Mouse (Mus musculus) embryonic fibroblast, embryonic 13.5 days (primary cell): ENCODE data around the gene Tmub2. TPM values are rescaled to one million over a fixed set of nuclear protein-coding genes. Genes with fewer than 3 reads are reported as not detected.

Source experiments
- H3K27ac ChIP-seq: 2 replicates; pipeline ENCODE4 v1.5.1; 2012; ENCODE audit warnings: low read length, control low read depth, inconsistent platforms; ENCODE audit not compliant: insufficient read depth
- H3K4me1 ChIP-seq: 2 replicates; pipeline ENCODE4 v1.6.1; 2011; ENCODE audit warnings: low read length; ENCODE audit not compliant: control insufficient read depth, insufficient read depth
- H3K4me3 ChIP-seq: 2 replicates; pipeline ENCODE4 v1.5.1; 2011; ENCODE audit warnings: mild to moderate bottlenecking, control low read depth, low read length; ENCODE audit not compliant: insufficient read depth
- CTCF ChIP-seq: IDR thresholded peaks from 2 replicates; pipeline ENCODE4 v1.5.1; 2011; ENCODE audit warnings: mild to moderate bottlenecking, control low read depth, low read length, moderate library complexity, borderline replicate concordance; ENCODE audit not compliant: insufficient read depth
- POLR2A ChIP-seq: IDR thresholded peaks from 2 replicates; pipeline ENCODE4 v1.6.1; 2011; ENCODE audit warnings: low read depth, mild to moderate bottlenecking, control low read depth, low read length, moderate library complexity
- polyA plus RNA-seq: library from polyadenylated mRNA; stranded (reverse); fragments of >200 nt; gene quantifications from 2 replicates; pipeline ENCODE4 v1.2.4, GENCODE M21; 2011; ENCODE audit warnings: low read depth; ENCODE audit not compliant: missing spikeins, insufficient read length

The Tmub2 gene
- polyA plus RNA-seq, 1 experiment = 44.6 TPM

DNA sequence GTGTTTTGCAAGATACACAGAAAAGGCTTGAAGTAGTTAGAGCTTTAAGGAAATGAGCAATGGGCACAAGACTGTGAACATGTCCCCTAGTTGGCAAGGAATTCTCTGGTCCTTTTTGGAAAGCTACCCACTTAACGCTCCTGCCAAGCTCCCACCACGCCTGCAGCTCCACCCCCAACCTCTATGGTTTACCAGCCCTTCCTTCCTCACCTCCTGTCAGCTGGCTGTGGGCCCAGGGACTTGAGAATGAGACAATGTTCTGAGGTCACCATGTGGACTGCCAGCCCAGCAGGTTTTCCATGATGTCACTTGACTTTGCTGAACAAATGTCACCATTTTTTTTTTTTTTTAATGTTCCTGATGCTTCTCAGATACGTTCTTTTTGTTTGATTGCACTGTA lies 53.8 kb downstream of the Tmub2 start:
- TF ChIP-seq CTCF = no peak
- TF ChIP-seq POLR2A = no peak
- Histone ChIP-seq H3K4me3 (no peak overlapping the region), H3K4me1 (no peaks in the 10 kb centered on the region)

More for the DNA sequence above, 53.8 kb downstream of the Tmub2 start:
- no peak overlapping the region for H3K27ac ChIP-seq

Other genes starting within 250 kb of the Tmub2 start
- not detected in 2 replicates for gene Cd300lg, start 243.4 kb upstream of the Tmub2 start, polyA plus RNA-seq
- gene Mpp2, start 196.4 kb upstream of the Tmub2 start, polyA plus RNA-seq = 6.8 and 6.9 TPM in 2 replicates
- gene Ppy, start 183.6 kb upstream of the Tmub2 start, polyA plus RNA-seq = not detected in 2 replicates
- not detected in 2 replicates for gene Pyy, start 177.1 kb upstream of the Tmub2 start, polyA plus RNA-seq
- gene Nags, start 139.4 kb upstream of the Tmub2 start, polyA plus RNA-seq = not detected in 2 replicates
- gene Tmem101, start 128.5 kb upstream of the Tmub2 start, polyA plus RNA-seq = 11.2 and 14.9 TPM in 2 replicates
- 113 and 124 TPM in 2 replicates for gene Lsm12, start 99.6 kb upstream of the Tmub2 start, polyA plus RNA-seq
- 37.9 and 40.0 TPM in 2 replicates for gene G6pc3, start 95.3 kb upstream of the Tmub2 start, polyA plus RNA-seq
- 47.8 and 54.9 TPM in 2 replicates for gene Hdac5, start 54.8 kb upstream of the Tmub2 start, polyA plus RNA-seq
- 6.5 and 10.2 TPM in 2 replicates for gene BC030867, start 36.0 kb upstream of the Tmub2 start, polyA plus RNA-seq
- 0.37 and 0.45 TPM in 2 replicates for gene Asb16, start 16.2 kb upstream of the Tmub2 start, polyA plus RNA-seq
- 50.7 and 55.6 TPM in 2 replicates for gene Atxn7l3, start 11.7 kb downstream of the Tmub2 start, polyA plus RNA-seq
- gene Ubtf, start 34.8 kb downstream of the Tmub2 start, polyA plus RNA-seq = 75.5 and 102 TPM in 2 replicates
- gene Slc4a1, start 81.3 kb downstream of the Tmub2 start, polyA plus RNA-seq = not detected in 2 replicates
- gene Rundc3a, start 108.5 kb downstream of the Tmub2 start, polyA plus RNA-seq = 0.86 TPM in 1 of 2 replicates, not detected in the other
- gene Slc25a39, start 123.0 kb downstream of the Tmub2 start, polyA plus RNA-seq = 164 and 174 TPM in 2 replicates
- 226 and 252 TPM in 2 replicates for gene Grn, start 145.4 kb downstream of the Tmub2 start, polyA plus RNA-seq
- gene Fam171a2, start 162.8 kb downstream of the Tmub2 start, polyA plus RNA-seq = 14.0 and 17.9 TPM in 2 replicates
- 6.4 and 11.6 TPM in 2 replicates for gene Itga2b, start 185.2 kb downstream of the Tmub2 start, polyA plus RNA-seq